Mouse (Mus musculus) intestine, embryonic 15.5 days (tissue): ENCODE results near the gene Rps6. TPM values are rescaled to one million over a fixed set of nuclear protein-coding genes. Genes with fewer than 3 reads are reported as not detected.
"Not testable (repeated sequence)": the region's sequence is repeated elsewhere in the genome, so short reads cannot be mapped to it uniquely, and the experiment has no call there.

Experiments
- ATAC-seq: fragments of 200-750 bp; cut with Nextera tagmentation; 2 replicates; pipeline ENCODE4 v1.8.0; 2017; ENCODE audit warnings: moderate TSS enrichment, moderate library complexity
- H3K27ac ChIP-seq: fragments of 300-500 bp; sonication (generic); 2 replicates; pipeline ENCODE4 v1.5.1; 2015; ENCODE audit warnings: mild to moderate bottlenecking, inconsistent platforms
- H3K27me3 ChIP-seq: fragments of 300-500 bp; sonication (generic); replicated peaks from 2 replicates; pipeline ENCODE4 v1.6.1; 2015; ENCODE audit warnings: inconsistent platforms
- H3K36me3 ChIP-seq: fragments of 300-500 bp; sonication (generic); 2 replicates; pipeline ENCODE4 v1.6.1; 2015; ENCODE audit warnings: inconsistent platforms
- H3K4me1 ChIP-seq: fragments of 300-500 bp; sonication (generic); replicated peaks from 2 replicates; pipeline ENCODE4 v1.6.1; 2015; ENCODE audit warnings: inconsistent platforms
- H3K4me2 ChIP-seq: fragments of 300-500 bp; sonication (generic); replicated peaks from 2 replicates; pipeline ENCODE4 v1.6.1; 2015; ENCODE audit warnings: mild to moderate bottlenecking, inconsistent platforms
- H3K4me3 ChIP-seq: fragments of 300-500 bp; sonication (generic); replicated peaks from 2 replicates; pipeline ENCODE4 v1.5.1; 2015; ENCODE audit warnings: inconsistent platforms
- H3K9ac ChIP-seq: fragments of 300-500 bp; sonication (generic); 2 replicates; pipeline ENCODE4 v1.6.1; 2015; ENCODE audit warnings: inconsistent platforms
- H3K9me3 ChIP-seq: fragments of 300-500 bp; sonication (generic); 2 replicates; pipeline ENCODE4 v1.6.1; 2016; ENCODE audit warnings: inconsistent platforms
- WGBS: fragments of 180-500 bp; shearing (Covaris S2); methylation state at CpG from one replicate; pipeline ENCODE4 v1.1.7; 2015; 5-methylcytosine and 5-hydroxymethylcytosine counted together
- polyA plus RNA-seq: library from polyadenylated mRNA; unstranded; fragments of >200 nt; fragmentation: Nextera tagmentation; extraction: Ambion mirVana; gene quantifications from 2 replicates; pipeline ENCODE4 v1.2.1, GENCODE M21; 2015

Gene Rps6
- polyA plus RNA-seq, 1 experiment from 2014 or later = 791 TPM

DNA sequence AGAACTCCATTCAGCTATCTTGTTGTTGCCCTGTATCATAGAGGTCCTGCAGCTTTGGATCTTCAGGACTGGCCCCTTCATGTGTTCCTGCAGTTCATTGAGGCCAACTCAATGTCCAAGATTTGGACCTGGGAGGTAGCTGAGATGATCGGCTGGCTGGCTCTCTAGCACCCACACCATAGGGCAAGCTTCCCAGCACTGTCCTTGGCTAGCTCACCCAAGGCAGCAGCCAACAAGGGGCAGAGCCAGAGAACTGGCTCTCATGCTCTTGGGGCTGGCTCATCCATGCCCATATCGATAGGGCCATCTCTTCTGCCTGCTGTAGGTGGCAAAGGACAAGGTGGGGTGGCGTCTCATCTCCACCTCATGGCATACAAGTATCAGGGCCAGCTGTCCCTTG, 11.8 kb downstream of the Rps6 start:
- Histone ChIP-seq H3K36me3 (peaks cover 6% of the 10 kb centered on the region), H3K27ac (no peak overlapping the region), H3K27me3 (no peaks in the 10 kb centered on the region), H3K9ac (no peak overlapping the region), H3K4me2 (no peak overlapping the region), H3K4me3 (no peak overlapping the region), H3K4me1 (no peaks in the 10 kb centered on the region), H3K9me3 (no peaks in the 10 kb centered on the region)
- WGBS = 98% methylated on average over 3 of the region's 3 CpGs
- ATAC-seq = no peak

DNA sequence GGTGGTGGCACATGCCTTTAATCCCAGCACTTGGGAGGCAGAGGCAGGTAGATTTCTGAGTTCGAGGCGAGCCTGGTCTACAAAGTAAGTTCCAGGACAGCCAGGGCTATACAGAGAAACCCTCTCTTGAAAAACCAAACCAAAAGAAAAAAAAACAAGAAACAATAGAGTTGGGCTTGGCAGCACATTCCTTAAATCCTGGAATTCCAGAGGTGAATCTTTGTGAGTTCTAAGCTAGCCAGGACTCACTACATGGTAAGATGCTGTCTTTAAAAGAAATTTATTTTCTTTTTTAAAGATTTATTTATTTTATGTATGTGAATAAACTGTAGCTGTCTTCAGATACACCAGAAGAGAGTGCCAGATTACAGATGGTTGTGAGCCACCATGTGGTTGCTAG, 16.1 kb downstream of the Rps6 start:
- H3K9me3 ChIP-seq, H3K4me2 ChIP-seq, H3K4me1 ChIP-seq, H3K4me3 ChIP-seq, ATAC-seq, H3K27me3 ChIP-seq, H3K27ac ChIP-seq, H3K9ac ChIP-seq: not testable (repeated sequence)
- 94% methylated on average over 2 of the region's 2 CpGs for WGBS
- H3K36me3 ChIP-seq = peaks cover 10% of the 10 kb centered on the region; the same call in 1 of the 2 replicates

DNA sequence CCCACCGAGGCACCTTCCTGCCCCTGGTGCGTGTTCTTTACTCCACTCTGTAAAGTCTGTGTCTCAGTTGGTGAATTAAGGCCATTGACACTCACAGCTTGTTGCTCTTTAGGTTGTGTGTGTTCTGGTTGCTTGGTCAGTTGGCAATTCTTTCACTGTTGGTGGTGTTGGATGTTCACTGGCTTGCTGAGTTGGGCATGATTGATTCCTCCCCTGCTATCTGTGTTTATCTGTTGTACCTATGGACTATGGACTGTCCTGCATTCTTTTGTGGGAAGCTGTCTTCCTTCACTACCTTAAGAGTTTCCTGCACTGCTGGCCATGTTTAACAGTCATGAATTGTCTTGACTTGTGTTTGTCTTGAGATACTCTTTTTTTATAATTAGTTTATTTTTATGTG, 25.3 kb downstream of the Rps6 start:
- Histone ChIP-seq H3K36me3 (0 out of 2 replicates have a peak, but pooled peaks cover 5% of the 10 kb centered on the region), H3K4me2 (no peak overlapping the region), H3K4me3 (no peak overlapping the region), H3K4me1 (no peaks in the 10 kb centered on the region), H3K27ac (no peak overlapping the region), H3K27me3 (no peaks in the 10 kb centered on the region), H3K9me3 (no peaks in the 10 kb centered on the region), H3K9ac (no peak overlapping the region)
- ATAC-seq = peak; percentile 58; the same call in 1 of the 2 replicates
- 88% methylated on average over 2 of the region's 2 CpGs for WGBS

DNA sequence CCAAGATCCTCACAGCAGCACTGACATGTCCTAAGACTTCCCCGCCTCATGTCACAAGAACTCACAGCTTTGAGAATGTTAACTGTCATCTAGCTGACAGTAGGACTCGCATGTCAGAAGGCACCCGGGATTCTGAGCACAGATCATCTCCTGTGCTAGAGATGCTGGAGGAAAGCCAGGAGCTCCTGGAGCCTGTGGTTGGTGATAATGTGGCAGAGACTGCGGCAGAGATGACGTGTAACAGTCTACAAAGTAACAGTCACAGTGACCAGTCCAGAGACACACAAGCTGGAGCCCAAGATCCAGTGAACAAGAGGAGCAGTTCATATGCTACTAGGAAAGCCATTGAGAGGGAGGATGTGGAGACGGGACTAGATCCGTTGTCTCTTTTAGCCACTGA, 32.1 kb downstream of the Rps6 start:
- peaks cover 16% of the 10 kb centered on the region; the same call in 1 of the 2 replicates for H3K36me3 ChIP-seq
- H3K4me2 ChIP-seq = no peak overlapping the region
- no peaks in the 10 kb centered on the region for H3K27me3 ChIP-seq
- H3K9me3 ChIP-seq = no peaks in the 10 kb centered on the region
- no peak overlapping the region for H3K4me3 ChIP-seq
- no peak overlapping the region for H3K27ac ChIP-seq
- ATAC-seq = no peak
- 91% methylated on average over 7 of the region's 7 CpGs for WGBS
- no peak overlapping the region for H3K9ac ChIP-seq
- no peaks in the 10 kb centered on the region for H3K4me1 ChIP-seq

DNA sequence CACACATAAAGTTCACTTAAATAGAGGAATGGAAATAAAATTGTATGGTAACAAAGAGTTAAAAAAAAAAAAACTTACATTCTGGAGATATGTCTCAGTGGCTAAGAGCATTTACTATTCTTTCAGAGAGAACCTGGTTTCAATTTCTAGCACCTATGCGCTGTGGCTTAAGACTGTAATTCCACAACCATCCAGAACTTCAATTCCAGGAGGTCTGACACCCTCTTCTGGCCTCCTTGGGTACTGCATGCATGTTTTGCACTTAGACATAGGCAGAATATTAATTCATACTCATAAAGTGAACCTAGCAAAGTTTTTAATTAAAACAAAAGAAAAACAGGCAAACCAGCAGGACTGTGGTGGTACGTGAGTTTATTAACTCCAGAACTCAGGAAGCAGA, 34.0 kb downstream of the Rps6 start:
- Histone ChIP-seq H3K27me3 (no peaks in the 10 kb centered on the region), H3K4me2 (no peak overlapping the region), H3K4me3 (no peak overlapping the region), H3K36me3 (peaks cover 16% of the 10 kb centered on the region; the same call in 1 of the 2 replicates), H3K9ac (no peak overlapping the region), H3K9me3 (no peaks in the 10 kb centered on the region), H3K27ac (no peak overlapping the region), H3K4me1 (no peaks in the 10 kb centered on the region)
- ATAC-seq = no peak
- WGBS = 87% methylated on average over 2 of the region's 2 CpGs

DNA sequence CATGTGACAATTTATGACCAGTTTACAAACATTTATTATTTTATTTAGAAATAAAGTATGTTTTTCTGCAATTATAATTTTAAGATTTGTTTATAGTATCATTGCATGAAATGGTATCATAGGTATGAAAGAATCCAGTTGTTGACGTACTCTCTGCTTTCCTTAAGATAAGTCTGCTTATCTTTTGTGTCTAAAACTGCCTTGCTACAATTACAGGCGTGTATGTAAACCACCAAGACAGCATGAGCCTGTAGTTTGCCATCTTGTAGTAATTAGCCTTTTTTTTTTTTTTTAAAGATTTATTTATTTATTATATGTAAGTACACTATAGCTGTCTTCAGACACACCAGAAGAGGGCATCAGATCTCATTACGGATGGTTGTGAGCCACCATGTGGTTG, 42.4 kb downstream of the Rps6 start:
- 85% methylated on average over 3 of the region's 3 CpGs for WGBS
- Histone ChIP-seq H3K4me3 (no peak overlapping the region), H3K4me1 (no peaks in the 10 kb centered on the region), H3K4me2 (no peak overlapping the region), H3K9me3 (no peaks in the 10 kb centered on the region), H3K9ac (no peak overlapping the region), H3K27me3 (no peaks in the 10 kb centered on the region), H3K27ac (no peak overlapping the region), H3K36me3 (no peaks in the 10 kb centered on the region)
- ATAC-seq = no peak

DNA sequence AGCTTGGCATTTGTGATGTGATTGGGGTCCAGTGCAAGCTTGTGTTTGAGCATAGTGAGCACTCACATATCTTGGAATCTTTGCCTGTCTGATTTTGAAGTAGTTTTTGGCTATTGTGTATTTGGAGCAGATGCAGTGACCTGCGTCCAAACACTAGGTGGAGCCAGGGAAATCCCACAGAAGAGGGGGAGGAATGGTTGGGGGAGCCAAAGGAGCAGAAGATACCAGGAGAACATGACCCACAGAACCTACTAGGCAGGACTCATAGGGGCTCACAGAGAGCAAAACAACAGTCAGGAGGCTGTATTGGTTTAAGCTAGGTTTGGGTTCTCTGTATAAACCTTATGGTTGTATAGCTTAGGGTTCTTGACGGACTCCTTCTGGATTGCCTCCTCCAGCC, 46.6 kb downstream of the Rps6 start:
- Histone ChIP-seq H3K4me1 (no peaks in the 10 kb centered on the region), H3K27ac (no peak overlapping the region), H3K36me3 (no peaks in the 10 kb centered on the region), H3K9me3 (no peaks in the 10 kb centered on the region), H3K9ac (no peak overlapping the region), H3K4me2 (no peak overlapping the region), H3K4me3 (no peak overlapping the region), H3K27me3 (no peaks in the 10 kb centered on the region)
- no peak for ATAC-seq
- 63% methylated on average over 2 of the region's 2 CpGs for WGBS

Other genes with a start within 250 kb of the Rps6 start
- gene Haus6, start 245.4 kb downstream of the Rps6 start, polyA plus RNA-seq = 13.0 and 13.7 TPM in 2 replicates
- gene Plin2, start 187.4 kb downstream of the Rps6 start, polyA plus RNA-seq = 144 and 164 TPM in 2 replicates
- 4.7 and 5.8 TPM in 2 replicates for gene Dennd4c, start 108.9 kb downstream of the Rps6 start, polyA plus RNA-seq
- gene Acer2, start 17.0 kb upstream of the Rps6 start, polyA plus RNA-seq = 23.1 and 26.5 TPM in 2 replicates